Mouse (Mus musculus) limb, embryonic 13.5 days (tissue): ENCODE measurements around the gene Mup7. TPM values are rescaled to one million over a fixed set of nuclear protein-coding genes. Genes with fewer than 3 reads are reported as not detected.
"Not testable (repeated sequence)": the region's sequence is repeated elsewhere in the genome, so short reads cannot be mapped to it uniquely, and the experiment has no call there.

Experiments used
- ATAC-seq: fragments of 200-750 bp; cut with Nextera tagmentation; 2 replicates; pipeline ENCODE4 v1.8.0; 2017; ENCODE audit warnings: low read depth, moderate number of reproducible peaks, moderate TSS enrichment; ENCODE audit not compliant: low FRiP score
- H3K27ac ChIP-seq: fragments of 300-500 bp; sonication (generic); 2 replicates; pipeline ENCODE4 v1.5.1; 2015; ENCODE audit warnings: inconsistent platforms, mild to moderate bottlenecking, moderate library complexity
- H3K27me3 ChIP-seq: fragments of 300-500 bp; sonication (generic); 2 replicates; pipeline ENCODE4 v1.6.1; 2015; ENCODE audit warnings: mild to moderate bottlenecking, inconsistent platforms
- H3K36me3 ChIP-seq: fragments of 300-500 bp; sonication (generic); 2 replicates; pipeline ENCODE4 v1.6.1; 2015; ENCODE audit warnings: inconsistent platforms, mild to moderate bottlenecking, moderate library complexity
- H3K4me1 ChIP-seq: fragments of 300-500 bp; sonication (generic); 2 replicates; pipeline ENCODE4 v1.6.1; 2015; ENCODE audit warnings: inconsistent platforms
- H3K4me2 ChIP-seq: fragments of 300-500 bp; sonication (generic); replicated peaks from 2 replicates; pipeline ENCODE4 v1.6.1; 2015; ENCODE audit warnings: inconsistent platforms, mild to moderate bottlenecking, moderate library complexity
- H3K4me3 ChIP-seq: fragments of 300-500 bp; sonication (generic); 2 replicates; pipeline ENCODE4 v1.5.1; 2015; ENCODE audit warnings: moderate library complexity, mild to moderate bottlenecking, inconsistent platforms
- H3K9ac ChIP-seq: fragments of 300-500 bp; sonication (generic); 2 replicates; pipeline ENCODE4 v1.6.1; 2015; ENCODE audit warnings: mild to moderate bottlenecking, inconsistent platforms
- H3K9me3 ChIP-seq: fragments of 300-500 bp; sonication (generic); 2 replicates; pipeline ENCODE4 v1.6.1; 2016; ENCODE audit warnings: inconsistent platforms
- WGBS: fragments of 180-500 bp; shearing (Covaris S2); methylation state at CpG from one replicate; pipeline ENCODE4 v1.1.7; 2015; 5-methylcytosine and 5-hydroxymethylcytosine counted together
- polyA plus RNA-seq: library from polyadenylated mRNA; unstranded; fragments of >200 nt; fragmentation: Nextera tagmentation; extraction: Ambion mirVana; gene quantifications from 2 replicates; pipeline ENCODE4 v1.2.1, GENCODE M21; 2015

The Mup7 gene
- polyA plus RNA-seq = not detected in 2 replicates

GRCm38 (mm10) chr4:60070375-60070774 is at the start of gene Mup7:
TSS of gene Mup7 (minus strand) at chr4:60070475.
- WGBS = 57% methylated on average over 2 of the region's 2 CpGs
- not testable (repeated sequence) for H3K4me1 ChIP-seq, H3K9ac ChIP-seq, H3K9me3 ChIP-seq, H3K27me3 ChIP-seq, ATAC-seq, H3K4me3 ChIP-seq, H3K4me2 ChIP-seq, H3K36me3 ChIP-seq, H3K27ac ChIP-seq

- ATAC-seq, H3K27me3 ChIP-seq, H3K36me3 ChIP-seq, H3K4me1 ChIP-seq, H3K4me2 ChIP-seq, H3K4me3 ChIP-seq, H3K27ac ChIP-seq, H3K9me3 ChIP-seq, H3K9ac ChIP-seq: not testable (repeated sequence)
- WGBS = 63% methylated on average over 3 of the region's 3 CpGs
These were observed 9.6 kb upstream of the Mup7 start for GRCm38 (mm10) chr4:60079865-60080264.

- ATAC-seq, H3K9ac ChIP-seq, H3K27me3 ChIP-seq, H3K4me3 ChIP-seq, H3K27ac ChIP-seq, H3K36me3 ChIP-seq, H3K4me1 ChIP-seq, H3K9me3 ChIP-seq, H3K4me2 ChIP-seq: not testable (repeated sequence)
- 56% methylated on average over 13 of the region's 13 CpGs for WGBS
These were observed 40.8 kb downstream of the Mup7 start for GRCm38 (mm10) chr4:60029334-60030111.

- WGBS = 95% methylated on average over 7 of the region's 7 CpGs
- not testable (repeated sequence) for H3K27ac ChIP-seq, H3K4me2 ChIP-seq, H3K9me3 ChIP-seq, H3K27me3 ChIP-seq, ATAC-seq, H3K4me1 ChIP-seq, H3K4me3 ChIP-seq, H3K9ac ChIP-seq, H3K36me3 ChIP-seq
These were observed 50.1 kb downstream of the Mup7 start for GRCm38 (mm10) chr4:60020141-60020540.

Other genes with a start within 250 kb of the Mup7 start
- 0.06 TPM in 1 of 2 replicates, not detected in the other for gene Slc46a2, start 155.4 kb downstream of the Mup7 start, polyA plus RNA-seq
- not detected in 2 replicates for gene Mup4, start 109.8 kb downstream of the Mup7 start, polyA plus RNA-seq
- not detected in 2 replicates for gene Mup6, start 106.2 kb downstream of the Mup7 start, polyA plus RNA-seq
- gene Mup2, start 83.8 kb upstream of the Mup7 start, polyA plus RNA-seq = 0.27 TPM in 1 of 2 replicates, not detected in the other
- gene Mup8, start 152.1 kb upstream of the Mup7 start, polyA plus RNA-seq = 0.23 TPM in 1 of 2 replicates, not detected in the other